Mouse (Mus musculus) left cerebral cortex, postnatal 4 days (tissue): Measurements from ENCODE around the gene Camk2g. TPM values are rescaled to one million over a fixed set of nuclear protein-coding genes. Genes with fewer than 3 reads are reported as not detected.
A peak's percentile ranks its signal among the peaks of the same experiment; 100 is the strongest.

ENCODE experiments used
- DNase-seq: peaks from one replicate; pipeline ENCODE4 v3.0.0-alpha.2; 2022
- intact Hi-C: fragments of 180-260 bp; cut with DNase I; formaldehyde crosslinking; loops from one replicate; pipeline ENCODE4 v1.15.1; 2025
- total RNA-seq, 2 experiments: library from RNA; stranded (reverse); gene quantifications; 2 replicates each; pipeline ENCODE4 v1.2.3; 2021

Camk2g gene
- total RNA-seq, 2 experiments from 2014 or later = 184 to 193 TPM

- intact Hi-C loops = no loop called here
- DNase-seq = no peak
Measured at GRCm38 (mm10) chr14:20748388-20748787, 45.5 kb downstream of the Camk2g start.

GRCm38 (mm10) chr14:20746935-20747334 is 47.0 kb downstream of the Camk2g start:
- intact Hi-C loops = no loop called here

GRCm38 (mm10) chr14:20743614-20744013 is 50.3 kb downstream of the Camk2g start:
- intact Hi-C loops = no loop called here
- DNase-seq = no peak

More at GRCm38 (mm10) chr14:20746935-20747334, 47.0 kb downstream of the Camk2g start:
- no peak for DNase-seq

- DNase-seq = no peak
- intact Hi-C loops = no loop called here
Measured at GRCm38 (mm10) chr14:20741301-20741700, 52.6 kb downstream of the Camk2g start.

- intact Hi-C loops = no loop called here
- DNase-seq = no peak
Measured at GRCm38 (mm10) chr14:20738511-20738910, 55.4 kb downstream of the Camk2g start.

- DNase-seq = peak; percentile 64
- intact Hi-C loops = no loop called here
Measured at GRCm38 (mm10) chr14:20737306-20737705, 56.6 kb downstream of the Camk2g start.

- intact Hi-C loops = no loop called here
Measured at GRCm38 (mm10) chr14:20735892-20736390, 57.9 kb downstream of the Camk2g start.

GRCm38 (mm10) chr14:20735052-20735451 is 58.8 kb downstream of the Camk2g start:
- DNase-seq = no peak
- intact Hi-C loops = no loop called here

More at GRCm38 (mm10) chr14:20735892-20736390, 57.9 kb downstream of the Camk2g start:
- no peak for DNase-seq

- intact Hi-C loops = no loop called here
- peak; percentile 88 for DNase-seq
Measured at GRCm38 (mm10) chr14:20733952-20734774, 59.7 kb downstream of the Camk2g start, which contains the start of gene Ndst2. Ndst2 (minus strand) TSS chr14:20734562.

GRCm38 (mm10) chr14:20733041-20733951 is 60.6 kb downstream of the Camk2g start:
- DNase-seq = no peak
- intact Hi-C loops = no loop called here

GRCm38 (mm10) chr14:20730853-20731602 is 62.9 kb downstream of the Camk2g start:
- DNase-seq = no peak
- intact Hi-C loops = no loop called here

GRCm38 (mm10) chr14:20729871-20730270 is 64.0 kb downstream of the Camk2g start:
- intact Hi-C loops = loop anchor here (10.0 kb wide), 1 partner anchor 295 kb away; no protein-coding TSS in a partner anchor
- no peak for DNase-seq

GRCm38 (mm10) chr14:20725660-20726339 is 68.1 kb downstream of the Camk2g start:
- DNase-seq = no peak
- intact Hi-C loops = loop anchor here (10.0 kb wide), 1 partner anchor 299 kb away; no protein-coding TSS in a partner anchor

GRCm38 (mm10) chr14:20724043-20724442 is 69.8 kb downstream of the Camk2g start:
- peak; percentile 63 for DNase-seq
- intact Hi-C loops = loop anchor here (10.0 kb wide), 1 partner anchor 301 kb away; no protein-coding TSS in a partner anchor

GRCm38 (mm10) chr14:20723006-20723405 is 70.9 kb downstream of the Camk2g start:
- intact Hi-C loops = loop anchor here (10.0 kb wide), 1 partner anchor 302 kb away; no protein-coding TSS in a partner anchor

GRCm38 (mm10) chr14:20721371-20721770 is 72.5 kb downstream of the Camk2g start:
- DNase-seq = no peak
- intact Hi-C loops = loop anchor here (10.0 kb wide), 1 partner anchor 303 kb away; no protein-coding TSS in a partner anchor

More at GRCm38 (mm10) chr14:20723006-20723405, 70.9 kb downstream of the Camk2g start:
- DNase-seq = no peak

- no peak for DNase-seq
- intact Hi-C loops = loop anchor here (10.0 kb wide), 1 partner anchor 305 kb away; no protein-coding TSS in a partner anchor
Measured at GRCm38 (mm10) chr14:20719767-20720166, 74.1 kb downstream of the Camk2g start.

GRCm38 (mm10) chr14:20718443-20718842 is 75.4 kb downstream of the Camk2g start:
- no peak for DNase-seq
- intact Hi-C loops = no loop called here

- DNase-seq = no peak
- intact Hi-C loops = no loop called here
Measured at GRCm38 (mm10) chr14:20713832-20714231, 80.1 kb downstream of the Camk2g start.
